Mouse (Mus musculus) olfactory bulb, adult 2 months (tissue): ENCODE data around the gene Tapbp.

Experiments
- CTCF ChIP-seq: fragments of 200-500 bp; IDR thresholded peaks from 2 replicates; pipeline ENCODE4 v1.5.1; 2012; ENCODE audit warnings: low read depth, mild to moderate bottlenecking, low read length, moderate library complexity; ENCODE audit not compliant: insufficient read depth
- POLR2A ChIP-seq: fragments of 200-500 bp; IDR thresholded peaks from 2 replicates; pipeline ENCODE4 v1.6.1; 2012; ENCODE audit warnings: mild to moderate bottlenecking, low read depth, low read length, moderate library complexity; ENCODE audit not compliant: insufficient read depth

GRCm38 (mm10) chr17:33948905-33949537, 33.3 kb downstream of the Tapbp start:
- no peak for TF ChIP-seq CTCF
- TF ChIP-seq POLR2A = no peak
